Mouse (Mus musculus) limb, embryonic 14.5 days (tissue): ENCODE measurements around the gene Defb48. TPM values are rescaled to one million over a fixed set of nuclear protein-coding genes. Genes with fewer than 3 reads are reported as not detected.

Source experiments
- ATAC-seq: fragments of 200-750 bp; cut with Nextera tagmentation; 2 replicates; pipeline ENCODE4 v1.8.0; 2017; ENCODE audit warnings: low read depth, moderate number of reproducible peaks, moderate TSS enrichment; ENCODE audit not compliant: low FRiP score
- DNase-seq: peaks from one replicate; pipeline ENCODE4 v3.0.0-alpha.2; 2015; ENCODE audit warnings: low spot score
- H3K27ac ChIP-seq: fragments of 300-500 bp; sonication (generic); replicated peaks from 2 replicates; pipeline ENCODE4 v1.5.1; 2014; ENCODE audit warnings: low read depth, mild to moderate bottlenecking, low read length, moderate library complexity, mixed read lengths
- H3K27me3 ChIP-seq: fragments of 300-500 bp; sonication (generic); 2 replicates; pipeline ENCODE4 v1.6.1; 2014; ENCODE audit warnings: low read length, mixed read lengths; ENCODE audit not compliant: control insufficient read depth, insufficient read depth
- H3K36me3 ChIP-seq: fragments of 300-500 bp; sonication (generic); 2 replicates; pipeline ENCODE4 v1.6.1; 2014; ENCODE audit warnings: mild to moderate bottlenecking, low read length, moderate library complexity, mixed read lengths; ENCODE audit not compliant: control insufficient read depth, insufficient read depth
- H3K4me1 ChIP-seq: fragments of 300-500 bp; sonication (generic); 2 replicates; pipeline ENCODE4 v1.6.1; 2014; ENCODE audit warnings: antibody characterized with exemption, low read length, mixed read lengths; ENCODE audit not compliant: control insufficient read depth, insufficient read depth
- H3K4me2 ChIP-seq: fragments of 300-500 bp; sonication (generic); replicated peaks from 2 replicates; pipeline ENCODE4 v1.6.1; 2014; ENCODE audit warnings: low read depth, mild to moderate bottlenecking, low read length, moderate library complexity; ENCODE audit not compliant: severe bottlenecking
- H3K4me3 ChIP-seq: fragments of 300-500 bp; sonication (generic); replicated peaks from 2 replicates; pipeline ENCODE4 v1.5.1; 2014; ENCODE audit warnings: low read length
- H3K9ac ChIP-seq: fragments of 300-500 bp; sonication (generic); 2 replicates; pipeline ENCODE4 v1.6.1; 2014; ENCODE audit warnings: mild to moderate bottlenecking, low read depth, low read length, moderate library complexity; ENCODE audit not compliant: severe bottlenecking
- H3K9me3 ChIP-seq: fragments of 300-500 bp; sonication (generic); 2 replicates; pipeline ENCODE4 v1.6.1; 2016; ENCODE audit warnings: low read length; ENCODE audit not compliant: control insufficient read depth
- POLR2A ChIP-seq: fragments of 200-500 bp; IDR thresholded peaks from 2 replicates; pipeline ENCODE4 v1.8.0; 2012; ENCODE audit warnings: inconsistent platforms, mild to moderate bottlenecking, moderate library complexity, borderline replicate concordance; ENCODE audit not compliant: insufficient read depth, insufficient read length; ENCODE audit errors: extremely low read depth
- WGBS: fragments of 180-500 bp; shearing (Covaris S2); extraction: QIAGEN DNeasy Blood & Tissue Kit; methylation state at CpG from one replicate; pipeline ENCODE4 v1.1.7; 2014; 5-methylcytosine and 5-hydroxymethylcytosine counted together
- polyA plus RNA-seq, 2 experiments: library from polyadenylated mRNA; depleted of rRNA in 1 of 2; stranded (reverse) in 1 of 2; unstranded in 1 of 2; fragments of >200 nt; fragmentation: Nextera tagmentation in 1 of 2; extraction: Ambion mirVana in 1 of 2; gene quantifications; 2 replicates each; pipeline versions ENCODE4 v1.2.1 to v1.2.3; 2012 to 2014

The Defb48 gene
- polyA plus RNA-seq, 2 experiments, result not detected

GRCm38 (mm10) chr14:62940383-62941074 lies 43.8 kb downstream of the Defb48 start:
- DNase-seq (no peak), ATAC-seq (peak; percentile 44; the same call in 1 of the 2 replicates)
- no peak for TF ChIP-seq POLR2A

DNA sequence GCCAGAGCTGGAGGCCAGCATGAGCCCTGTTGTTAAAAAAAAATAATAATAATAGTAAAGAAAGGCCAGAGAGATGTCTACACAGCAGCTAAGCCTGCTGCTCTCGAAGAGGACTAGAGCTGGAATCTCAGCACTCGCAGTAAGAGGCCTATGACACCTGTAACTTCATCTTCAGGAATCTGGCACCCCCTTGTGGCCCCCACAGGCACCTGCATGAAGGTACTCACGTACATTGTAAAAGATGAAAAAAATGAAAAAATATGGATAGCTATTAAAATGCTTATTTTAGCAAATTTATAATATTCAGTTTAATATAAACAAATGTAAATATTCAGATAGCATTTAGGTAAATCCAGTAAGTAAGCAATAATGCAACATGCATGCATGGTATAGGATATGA lies 44.9 kb downstream of the Defb48 start:
- no peak for DNase-seq
- no peak for TF ChIP-seq POLR2A
- H3K9me3 ChIP-seq, result 0 out of 2 replicates have a peak, but pooled peaks cover 4% of the 10 kb centered on the region
- H3K9ac ChIP-seq, result no peak overlapping the region
- H3K27ac ChIP-seq, result no peak overlapping the region
- no peak for ATAC-seq
- H3K4me3 ChIP-seq, result no peak overlapping the region
- H3K27me3 ChIP-seq, result no peaks in the 10 kb centered on the region
- no peak overlapping the region for H3K4me2 ChIP-seq
- H3K36me3 ChIP-seq, result peaks cover 13% of the 10 kb centered on the region
- no peaks in the 10 kb centered on the region for H3K4me1 ChIP-seq
- WGBS, result 95% methylated on average over 3 of the region's 3 CpGs

More at GRCm38 (mm10) chr14:62940383-62941074, 43.8 kb downstream of the Defb48 start:
- Histone ChIP-seq H3K36me3 (peaks cover 19% of the 10 kb centered on the region), H3K27me3 (no peaks in the 10 kb centered on the region), H3K4me3 (no peak overlapping the region), H3K27ac (no peak overlapping the region), H3K9ac (no peak overlapping the region), H3K4me2 (no peak overlapping the region), H3K4me1 (no peaks in the 10 kb centered on the region), H3K9me3 (0 out of 2 replicates have a peak, but pooled peaks cover 4% of the 10 kb centered on the region)
- WGBS, result 83% methylated on average over 14 of the region's 14 CpGs

GRCm38 (mm10) chr14:62937675-62938074 lies 46.6 kb downstream of the Defb48 start:
- peaks cover 7% of the 10 kb centered on the region for H3K36me3 ChIP-seq
- 0 out of 2 replicates have a peak, but pooled peaks cover 4% of the 10 kb centered on the region for H3K9me3 ChIP-seq
- DNase-seq (peak; percentile 38), ATAC-seq (no peak)
- no peak overlapping the region for H3K4me2 ChIP-seq
- H3K4me3 ChIP-seq, result no peak overlapping the region
- WGBS, result 82% methylated on average over 5 of the region's 5 CpGs
- no peak for TF ChIP-seq POLR2A
- no peaks in the 10 kb centered on the region for H3K27me3 ChIP-seq
- H3K27ac ChIP-seq, result no peak overlapping the region
- H3K9ac ChIP-seq, result no peak overlapping the region
- no peaks in the 10 kb centered on the region for H3K4me1 ChIP-seq

GRCm38 (mm10) chr14:62936631-62937380 lies 47.5 kb downstream of the Defb48 start:
- no peak overlapping the region for H3K4me2 ChIP-seq
- TF ChIP-seq POLR2A, result no peak
- no peaks in the 10 kb centered on the region for H3K4me1 ChIP-seq
- DNase-seq (no peak), ATAC-seq (no peak)
- H3K4me3 ChIP-seq, result no peak overlapping the region
- WGBS, result 88% methylated on average over 6 of the region's 6 CpGs
- 0 out of 2 replicates have a peak, but pooled peaks cover 4% of the 10 kb centered on the region for H3K9me3 ChIP-seq
- no peak overlapping the region for H3K9ac ChIP-seq
- H3K36me3 ChIP-seq, result peaks cover 7% of the 10 kb centered on the region
- no peaks in the 10 kb centered on the region for H3K27me3 ChIP-seq
- H3K27ac ChIP-seq, result no peak overlapping the region

- DNase-seq, result no peak
- Histone ChIP-seq H3K4me1 (no peaks in the 10 kb centered on the region), H3K36me3 (peaks cover 14% of the 10 kb centered on the region), H3K4me3 (no peak overlapping the region), H3K9me3 (0 out of 2 replicates have a peak, but pooled peaks cover 4% of the 10 kb centered on the region), H3K27ac (no peak overlapping the region), H3K4me2 (no peak overlapping the region), H3K9ac (no peak overlapping the region), H3K27me3 (no peaks in the 10 kb centered on the region)
- TF ChIP-seq POLR2A, result no peak
- ATAC-seq, result no peak
- 81% methylated on average over 9 of the region's 9 CpGs for WGBS
These were observed 48.9 kb downstream of the Defb48 start for GRCm38 (mm10) chr14:62935361-62935760.
